Mouse (Mus musculus) ES-E14 (cell line): Measurements from ENCODE around the gene Gm28635.

Source experiments
- CHD2 ChIP-seq: IDR thresholded peaks from 2 replicates; pipeline ENCODE4 v1.6.1; 2014; ENCODE audit warnings: mild to moderate bottlenecking, low read depth, low read length, inconsistent platforms
- HCFC1 ChIP-seq: IDR thresholded peaks from 2 replicates; pipeline ENCODE4 v1.6.1; 2012; ENCODE audit warnings: low read length, inconsistent platforms, borderline replicate concordance; ENCODE audit not compliant: insufficient read depth
- MAFK ChIP-seq: IDR thresholded peaks from 2 replicates; pipeline ENCODE4 v1.6.1; 2014; ENCODE audit warnings: mild to moderate bottlenecking, low read depth, low read length, inconsistent platforms; ENCODE audit not compliant: insufficient read depth
- ZC3H11A ChIP-seq: IDR thresholded peaks from 2 replicates; pipeline ENCODE4 v1.6.1; 2012; ENCODE audit warnings: low read depth, mild to moderate bottlenecking, inconsistent platforms, low read length, borderline replicate concordance
- ZNF384 ChIP-seq: IDR thresholded peaks from 2 replicates; pipeline ENCODE4 v1.6.1; 2012; ENCODE audit warnings: low read depth, low read length, inconsistent platforms

DNA sequence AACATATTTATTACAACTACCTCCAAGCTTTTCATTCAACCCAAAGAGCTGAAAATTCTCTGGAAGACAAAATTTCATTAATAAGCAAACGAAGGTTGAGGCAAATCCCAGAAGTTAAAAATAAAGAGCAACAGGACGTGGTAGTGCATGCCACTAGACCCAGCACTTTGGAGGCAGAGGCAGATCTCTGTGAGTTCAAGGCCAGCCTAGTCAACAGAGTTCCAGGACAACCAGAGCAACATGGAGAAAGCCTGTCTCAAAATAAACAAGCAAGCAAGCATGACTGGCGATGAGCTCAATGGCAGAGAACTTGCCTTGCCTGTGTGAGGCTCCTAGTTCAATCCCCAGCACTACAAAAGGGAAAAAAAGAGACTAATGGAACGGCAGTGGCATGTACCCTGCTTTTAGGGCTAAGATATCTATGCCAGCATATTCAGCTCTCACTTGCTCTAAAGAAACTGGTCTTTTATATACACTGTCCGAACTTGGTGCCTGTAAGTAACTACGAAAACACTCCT lies 30.7 kb downstream of the Gm28635 start:
- TF ChIP-seq CHD2 (no peak), MAFK (no peak), HCFC1 (no peak), ZC3H11A (no peak), ZNF384 (no peak)
